ENCODE assay signal across 12 mouse cellular contexts in the genomic region with DNA sequence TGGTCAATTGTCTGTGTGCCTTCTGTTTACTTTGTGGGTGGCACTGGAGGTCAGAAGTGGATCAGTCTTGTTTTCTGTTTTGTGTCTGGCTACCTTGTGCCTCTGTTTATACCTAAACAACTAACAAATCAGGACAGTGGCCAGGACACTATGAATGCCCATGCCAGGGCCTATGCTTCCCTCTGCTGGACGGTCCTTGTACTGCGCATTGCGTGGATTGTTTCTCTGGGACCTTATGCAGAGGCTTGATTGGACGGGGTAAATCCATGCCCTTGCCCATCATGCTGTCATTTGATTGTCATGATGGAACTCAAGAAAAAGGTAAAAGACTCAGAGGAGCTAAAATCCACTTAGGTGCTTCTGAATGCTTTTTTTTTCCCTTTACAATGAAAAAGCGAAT. TPM values are rescaled to one million over a fixed set of nuclear protein-coding genes. Genes with fewer than 3 reads are reported as not detected.
DNase-seq lines count a peak whose midpoint lies in the region; ATAC-seq and TF ChIP-seq lines count a peak whose summit lies in the region.
"Not testable (repeated sequence)": the region's sequence is repeated elsewhere in the genome, so short reads cannot be mapped to it uniquely, and the experiment has no call there.
"Had no signal": no experiment of that assay in that cellular context is flagged by ENCODE, and none has a peak within 500 bp of the region (broad histone marks: within the 10 kb centered on the region; RNA-seq: fewer than 3 reads in every experiment).

No protein-coding gene starts in this region.

- not testable (repeated sequence) for H3K36me3 ChIP-seq in CH12.LX (replicated peaks in 1 of 2; ENCODE audit: control insufficient read depth in 1 of 2, insufficient read depth in 1 of 2, low read length in 1 of 2); heart, adult 2 months (ENCODE audit: control insufficient read depth, insufficient read depth, low read length); kidney, adult 2 months (ENCODE audit: control insufficient read depth, insufficient read depth, low read length); lung, embryonic 14.5 days (ENCODE audit: insufficient read depth)

- DNase-seq in CH12.LX (ENCODE audit: extremely low read depth); lung, embryonic 14.5 days: not testable (repeated sequence)
- DNase-seq in adrenal gland, postnatal 25 days: peak; percentile 8
- DNase-seq in heart, adult 2 months: peak in 1 of 2 experiments; percentile 54
- peak; percentile 47 for DNase-seq in kidney, adult 2 months
- peak; percentile 16 for DNase-seq in layer of hippocampus, adult 9-10 months (ENCODE audit: low spot score)
- peak; percentile 9 to 54 for DNase-seq in spleen, postnatal 10 days (ENCODE audit: low spot score in 2 of 2)
- peak; percentile 44 for DNase-seq in urinary bladder, adult 2 months (ENCODE audit: low spot score)

- not testable (repeated sequence) for H3K27me3 ChIP-seq in CH12.LX (replicated peaks); heart, adult 2 months (ENCODE audit: control insufficient read depth, insufficient read depth, low read length); kidney, adult 2 months (replicated peaks; ENCODE audit: control insufficient read depth, insufficient read depth, low read length); lung, embryonic 14.5 days (ENCODE audit: insufficient read depth, low read length)

- 52% methylated on average over 4 of the region's 5 CpGs for WGBS in heart, adult 2 months
- 47% methylated on average over 4 of the region's 5 CpGs for WGBS in kidney, adult 2 months
- WGBS in lung, embryonic 14.5 days: 33% methylated on average over 4 of the region's 5 CpGs

- TF ChIP-seq CTCF in CH12.LX (conservative IDR thresholded peaks at IDR 0.05 in 1 of 2, IDR thresholded peaks at IDR 0.05 in 1 of 2; ENCODE audit: low read depth in 2 of 2, low read length in 2 of 2): peak; percentile 23 to 42; a peak in 3 of 4 replicates
- TF ChIP-seq CTCF in heart, adult 2 months (IDR thresholded peaks at IDR 0.05): peak; percentile 55
- TF ChIP-seq CTCF in kidney, adult 2 months (conservative IDR thresholded peaks at IDR 0.05; ENCODE audit: insufficient read depth, insufficient read length, low read depth, low read length): peak; percentile 30
- TF ChIP-seq CTCF in lung, embryonic 14.5 days (IDR thresholded peaks at IDR 0.05; ENCODE audit: low read depth): peak; percentile 43

- not testable (repeated sequence) for ATAC-seq in lung, embryonic 14.5 days (ENCODE audit: insufficient read depth)

- not testable (repeated sequence) for H3K9me3 ChIP-seq in CH12.LX (replicated peaks; ENCODE audit: low read length); lung, embryonic 14.5 days (ENCODE audit: low read depth, low read length)

- H3K4me3 ChIP-seq in CH12.LX (replicated peaks in 1 of 3; ENCODE audit: low read depth in 2 of 3, low read length in 2 of 3, poor library complexity in 1 of 3); heart, adult 2 months; kidney, adult 2 months (ENCODE audit: insufficient read depth, low read depth, low read length); lung, embryonic 14.5 days (ENCODE audit: low read depth, low read length): not testable (repeated sequence)

- dilution Hi-C loops in CH12.LX (cut with MboI; ENCODE audit: extremely low pct_ligation_motif_present, extremely low pct_unique_long_range_greater_than_20kb, low sequenced_read_pairs): not testable (repeated sequence)

- not testable (repeated sequence) for H3K79me2 ChIP-seq in CH12.LX (replicated peaks; ENCODE audit: control insufficient read depth, extremely low read depth, insufficient read depth, poor library complexity, severe bottlenecking); heart, adult 2 months (replicated peaks; ENCODE audit: control insufficient read depth, insufficient read depth, low read length)

- H3K27ac ChIP-seq in CH12.LX (ENCODE audit: insufficient read depth, low read depth); heart, adult 2 months; kidney, adult 2 months (ENCODE audit: insufficient read depth, low read depth, low read length); lung, embryonic 14.5 days (ENCODE audit: low read depth): not testable (repeated sequence)

- peak; percentile 18 for TF ChIP-seq RAD21 in CH12.LX (IDR thresholded peaks at IDR 0.05; ENCODE audit: low read depth, low read length)

- H3K4me1 ChIP-seq in CH12.LX (ENCODE audit: control insufficient read depth in 1 of 2, insufficient read depth in 2 of 2); heart, adult 2 months (ENCODE audit: control insufficient read depth, insufficient read depth, low read length); kidney, adult 2 months (ENCODE audit: control insufficient read depth, insufficient read depth, low read length); lung, embryonic 14.5 days (ENCODE audit: insufficient read depth): not testable (repeated sequence)

- TF ChIP-seq POLR2A in CH12.LX (IDR thresholded peaks at IDR 0.05; ENCODE audit: low read depth, low read length); heart, adult 2 months (IDR thresholded peaks at IDR 0.05; ENCODE audit: insufficient read depth, low read depth, low read length); kidney, adult 2 months (IDR thresholded peaks at IDR 0.05; ENCODE audit: low read depth, low read length): not testable (repeated sequence)

- intact Hi-C loops in heart, adult 2 months (cut with DNase I): not testable (repeated sequence)

- not testable (repeated sequence) for H3K4me2 ChIP-seq in CH12.LX (ENCODE audit: insufficient read depth, low read depth, poor library complexity, severe bottlenecking); lung, embryonic 14.5 days

- not testable (repeated sequence) for TF ChIP-seq EP300 in CH12.LX (IDR thresholded peaks at IDR 0.05; ENCODE audit: low read length); heart, adult 2 months (IDR thresholded peaks at IDR 0.05; ENCODE audit: insufficient read depth, low read depth, low read length)

- in situ Hi-C loops in CH12.LX (cut with MboI; ENCODE audit: low pct_ligation_motif_present, low pct_unique_long_range_greater_than_20kb, low sequenced_read_pairs): not testable (repeated sequence)

- not testable (repeated sequence) for H3K9ac ChIP-seq in CH12.LX (ENCODE audit: insufficient read depth, low read depth); heart, adult 2 months (ENCODE audit: low read depth, low read length); lung, embryonic 14.5 days

TF ChIP-seq in CH12.LX, 34 proteins besides CTCF, POLR2A, EP300 and RAD21:
- TF ChIP-seq SMC3 (IDR thresholded peaks at IDR 0.05; ENCODE audit: low read depth, low read length): peak; percentile 39

RNA-seq across cellular contexts. Expression of a gene that starts 16.7 kb away (rescaled TPM):
- total RNA-seq in CH12.LX (2012; rRNA removed) (175 and 190 TPM in 2 replicates), CH12.LX (2014; rRNA removed) (396 and 398 TPM in 2 replicates)
- 362 and 379 TPM in 2 replicates for polyA plus RNA-seq in CH12.LX (2012; ENCODE audit: insufficient read length, low read depth)
- total RNA-seq in adrenal gland, postnatal 25 days (2021): 1.1 TPM in 1 of 2 replicates, not detected in the other
- total RNA-seq in heart, adult 2 months (2021): under 1 TPM; 0.80 to 0.84 TPM
- polyA plus RNA-seq in heart, adult 2 months (2012; rRNA removed): not detected in 2 replicates
- polyA plus RNA-seq in kidney, adult 2 months (2012; rRNA removed): 0.24 and 1.1 TPM in 2 replicates
- 0.34 and 0.82 TPM in 2 replicates for polyA plus RNA-seq in lung, embryonic 14.5 days (2014; fragmentation: Nextera tagmentation; extraction: Ambion mirVana)
- 27.9 and 37.7 TPM in 2 replicates for polyA plus RNA-seq in urinary bladder, adult 2 months (2012; rRNA removed)
- polyA plus RNA-seq: embryonic facial prominence, embryonic 13.5 days; forebrain, embryonic 11.5 days; G1E; hindbrain, embryonic 11.5 days had no signal

Comparison
In these comparisons a context has a peak if more than half of its experiments do, and no peak if none do; other contexts are left out.
1. RNA of a gene that starts 16.7 kb away (polyA plus RNA-seq): 362 to 379 TPM in CH12.LX and 27.9 to 37.7 TPM in urinary bladder, adult 2 months; 0.24 to 1.1 TPM in kidney, adult 2 months, 0.34 to 0.82 TPM in lung, embryonic 14.5 days and not detected in heart, adult 2 months; every median in the first group is over 10 times any median in the second.
2. Peak in every context shown above with its lines, with median percentiles within 50 percentile points of each other: CTCF ChIP-seq.